12 mouse cellular contexts compared by ENCODE assay signal in genomic region chr11:90586203-90586602, GRCm38 (mm10). TPM values are rescaled to one million over a fixed set of nuclear protein-coding genes. Genes with fewer than 3 reads are reported as not detected.
A peak's percentile ranks its signal among the peaks of the same experiment; 100 is the strongest.
DNase-seq lines count a peak whose midpoint lies in the region; ATAC-seq and TF ChIP-seq lines count a peak whose summit lies in the region.
"Had no signal": no experiment of that assay in that cellular context is flagged by ENCODE, and none has a peak within 500 bp of the region (broad histone marks: within the 10 kb centered on the region; RNA-seq: fewer than 3 reads in every experiment).

No protein-coding gene starts in this region.

- no peak for TF ChIP-seq POLR2A in brain, embryonic 14.5 days (IDR thresholded peaks at IDR 0.05; ENCODE audit: borderline replicate concordance, extremely low read depth, insufficient read depth, insufficient read length, poor library complexity, severe bottlenecking)

- WGBS in lung, embryonic 16.5 days, result 67% methylated on average over 8 of the region's 8 CpGs

- no peaks in the 10 kb centered on the region for H3K27me3 ChIP-seq in lung, embryonic 16.5 days (ENCODE audit: control insufficient read depth, insufficient read depth, low read depth, low read length)
- H3K27me3 ChIP-seq: hindbrain, embryonic 12.5 days; limb, embryonic 15.5 days had no signal

- no peak overlapping the region for H3K4me2 ChIP-seq in lung, embryonic 16.5 days (ENCODE audit: low read depth, low read length)
- H3K4me2 ChIP-seq: hindbrain, embryonic 12.5 days; limb, embryonic 15.5 days had no signal

- H3K4me3 ChIP-seq in lung, embryonic 16.5 days (ENCODE audit: low read length), result no peak overlapping the region
- H3K4me3 ChIP-seq: hindbrain, embryonic 12.5 days; limb, embryonic 15.5 days had no signal

- H3K9ac ChIP-seq in lung, embryonic 16.5 days (ENCODE audit: low read length), result no peak overlapping the region
- H3K9ac ChIP-seq: hindbrain, embryonic 12.5 days; limb, embryonic 15.5 days had no signal

- peak; percentile 50 for DNase-seq in adrenal gland, adult 8-10 months
- DNase-seq in adrenal gland, postnatal 4 days (ENCODE audit: low spot score in 2 of 2), result no peak
- DNase-seq in CD4-positive helper T cell, adult 2 months (ENCODE audit: low read depth, low spot score), result peak; percentile 9
- peak; percentile 25 for DNase-seq in brain, embryonic 14.5 days (ENCODE audit: low read depth)
- no peak for DNase-seq in ovary, postnatal 36 days (ENCODE audit: low spot score)
- DNase-seq in right cerebral cortex, postnatal 14 days, result no peak
- DNase-seq: layer of hippocampus, postnatal 36 days had no signal

- peaks cover 18% of the 10 kb centered on the region for H3K36me3 ChIP-seq in lung, embryonic 16.5 days (ENCODE audit: control insufficient read depth, insufficient read depth, low read length)

- TF ChIP-seq CTCF in brain, embryonic 14.5 days (IDR thresholded peaks at IDR 0.05; ENCODE audit: borderline replicate concordance, extremely low read depth, insufficient read depth, insufficient read length), result no peak

- H3K4me1 ChIP-seq in lung, embryonic 16.5 days (replicated peaks; ENCODE audit: control insufficient read depth, insufficient read depth, low read length), result no peaks in the 10 kb centered on the region
- H3K4me1 ChIP-seq: hindbrain, embryonic 12.5 days; limb, embryonic 15.5 days had no signal

- H3K27ac ChIP-seq in lung, embryonic 16.5 days (ENCODE audit: low read length), result no peak overlapping the region
- H3K27ac ChIP-seq: hindbrain, embryonic 12.5 days; kidney, postnatal 0 days; limb, embryonic 15.5 days had no signal

- ATAC-seq in lung, embryonic 16.5 days (ENCODE audit: low read depth), result peak; percentile 91
- no peak for ATAC-seq in activated CD4-positive, CD25-positive, alpha-beta regulatory T cell, adult 4 months

- H3K9me3 ChIP-seq in lung, embryonic 16.5 days (ENCODE audit: control insufficient read depth, low read length), result no peaks in the 10 kb centered on the region
- H3K9me3 ChIP-seq: limb, embryonic 15.5 days had no signal

RNA-seq across cellular contexts. Expression of gene Stxbp4, which starts 51.7 kb away (rescaled TPM):
- total RNA-seq in adrenal gland, adult 8-10 months (2022), result 10 to 100 TPM; 12.1 to 20.6 (median 16.2) TPM
- 10 to 100 TPM; 11.5 to 12.4 TPM for total RNA-seq in adrenal gland, postnatal 4 days (2021)
- 8.4 and 12.3 TPM in 2 replicates for polyA plus RNA-seq in brain, embryonic 14.5 days (2012; rRNA removed)
- polyA plus RNA-seq in lung, embryonic 16.5 days (2015; fragmentation: Nextera tagmentation; extraction: Ambion mirVana), result 20.5 and 22.4 TPM in 2 replicates
- 1 to 10 TPM; 1.9 to 3.1 TPM for polyA plus RNA-seq in activated CD4-positive, CD25-positive, alpha-beta regulatory T cell, adult 4 months (2017; shearing (Covaris generic))

RNA-seq across cellular contexts. Expression of gene Cox11, which starts 51.8 kb away (rescaled TPM):
- 10 to 100 TPM; 15.9 to 22.4 (median 17.8) TPM for total RNA-seq in adrenal gland, adult 8-10 months (2022)
- total RNA-seq in adrenal gland, postnatal 4 days (2021), result 10 to 100 TPM; 22.1 to 23.4 TPM
- 30.7 and 32.7 TPM in 2 replicates for polyA plus RNA-seq in brain, embryonic 14.5 days (2012; rRNA removed)
- polyA plus RNA-seq in lung, embryonic 16.5 days (2015; fragmentation: Nextera tagmentation; extraction: Ambion mirVana), result 27.2 and 29.3 TPM in 2 replicates
- 10 to 100 TPM; 18.5 to 24.9 TPM for polyA plus RNA-seq in activated CD4-positive, CD25-positive, alpha-beta regulatory T cell, adult 4 months (2017; shearing (Covaris generic))

Comparison
In these comparisons a context has a peak if more than half of its experiments do, and no peak if none do; other contexts are left out.
1. DNase-seq: peak in adrenal gland, adult 8-10 months (single experiment), CD4-positive helper T cell, adult 2 months (single experiment) and brain, embryonic 14.5 days (single experiment); none in adrenal gland, postnatal 4 days (0 of 2), ovary, postnatal 36 days (single experiment) and right cerebral cortex, postnatal 14 days (single experiment).